Mouse (Mus musculus) erythroid progenitor cell, adult 5-6 weeks (primary cell): ENCODE data around the gene Smad1. TPM values are rescaled to one million over a fixed set of nuclear protein-coding genes. Genes with fewer than 3 reads are reported as not detected.

ENCODE experiments used
- ATAC-seq: replicated peaks from 2 replicates; pipeline ENCODE4 v1.8.0; 2016; ENCODE audit warnings: moderate number of reproducible peaks, mild to moderate bottlenecking, moderate TSS enrichment, inconsistent platforms; ENCODE audit not compliant: poor library complexity, low FRiP score, severe bottlenecking
- total RNA-seq, 2 experiments: library from RNA; stranded (forward) in 1 of 2; stranded (reverse) in 1 of 2; fragments of 150-400 nt in 1 of 2; fragments of 186-747, 209-891 nt in 1 of 2; gene quantifications; 2 replicates each; pipeline versions ENCODE4 v1.2.3 to v1.2.4; 2015 to 2017; ENCODE audit warnings: low replicate concordance in 2 of 2

Smad1 gene
- total RNA-seq, 2 experiments from 2014 or later = 1.2 TPM; not detected in 1

GRCm38 (mm10) chr8:79384276-79385271 lies 14.7 kb downstream of the Smad1 start:
- ATAC-seq = no peak

- no peak for ATAC-seq
These were observed 16.5 kb downstream of the Smad1 start for GRCm38 (mm10) chr8:79382857-79383262.

- ATAC-seq = no peak
These were observed 17.5 kb downstream of the Smad1 start for GRCm38 (mm10) chr8:79381771-79382170.

- no peak for ATAC-seq
These were observed 18.9 kb downstream of the Smad1 start for GRCm38 (mm10) chr8:79380386-79380785.

GRCm38 (mm10) chr8:79379971-79380370 lies 19.3 kb downstream of the Smad1 start:
- ATAC-seq = no peak

- no peak for ATAC-seq
These were observed 22.7 kb downstream of the Smad1 start for GRCm38 (mm10) chr8:79376648-79377047.

- no peak for ATAC-seq
These were observed 23.6 kb downstream of the Smad1 start for GRCm38 (mm10) chr8:79375775-79376123.

GRCm38 (mm10) chr8:79375074-79375774 lies 24.1 kb downstream of the Smad1 start:
- ATAC-seq = no peak

GRCm38 (mm10) chr8:79374410-79374809 lies 24.9 kb downstream of the Smad1 start:
- ATAC-seq = no peak

- no peak for ATAC-seq
These were observed 25.8 kb downstream of the Smad1 start for GRCm38 (mm10) chr8:79373563-79373962.

- no peak for ATAC-seq
These were observed 26.4 kb downstream of the Smad1 start for GRCm38 (mm10) chr8:79372960-79373359.

GRCm38 (mm10) chr8:79372521-79372920 lies 26.8 kb downstream of the Smad1 start:
- no peak for ATAC-seq

GRCm38 (mm10) chr8:79372084-79372483 lies 27.2 kb downstream of the Smad1 start:
- ATAC-seq = no peak

GRCm38 (mm10) chr8:79370646-79371290 lies 28.6 kb downstream of the Smad1 start:
- ATAC-seq = no peak

- ATAC-seq = no peak
These were observed 30.2 kb downstream of the Smad1 start for GRCm38 (mm10) chr8:79369163-79369562.

GRCm38 (mm10) chr8:79367959-79368358 lies 31.4 kb downstream of the Smad1 start:
- ATAC-seq = no peak

GRCm38 (mm10) chr8:79367350-79367749 lies 32.0 kb downstream of the Smad1 start:
- no peak for ATAC-seq

- ATAC-seq = no peak
These were observed 33.1 kb downstream of the Smad1 start for GRCm38 (mm10) chr8:79366227-79366626.

- no peak for ATAC-seq
These were observed 33.6 kb downstream of the Smad1 start for GRCm38 (mm10) chr8:79365707-79366106.

- ATAC-seq = no peak
These were observed 34.5 kb downstream of the Smad1 start for GRCm38 (mm10) chr8:79364806-79365205.
